Mouse (Mus musculus) liver, adult 2 months (tissue): ENCODE measurements at regions not wholly inside any gene's neighbourhood (a gene's known extent, or its start where the extent isn't known, plus 50 kb on each side); places are given as distances from the start of the nearest gene placed in this dataset.

Experiments
- CTCF ChIP-seq: fragments of 200-500 bp; IDR thresholded peaks from 2 replicates; pipeline ENCODE4 v1.5.1; 2011; ENCODE audit warnings: low read depth, low read length, control low read depth
- POLR2A ChIP-seq: fragments of 200-500 bp; IDR thresholded peaks from 2 replicates; pipeline ENCODE4 v1.6.1; 2011; ENCODE audit warnings: low read length, control low read depth; ENCODE audit not compliant: insufficient read depth; ENCODE audit errors: extremely low read depth

- TF ChIP-seq POLR2A (no peak), CTCF (no peak)
Observed at GRCm38 (mm10) chr15:8832970-8833369, 122.4 kb upstream of the Slc1a3 start.
